Comparison of ENCODE assay signal across 30 mouse cellular contexts in genomic region chr12:68332480-68332879, GRCm38 (mm10).
DNase-seq lines count a peak whose midpoint lies in the region; ATAC-seq and TF ChIP-seq lines count a peak whose summit lies in the region.
"Had no signal": no experiment of that assay in that cellular context is flagged by ENCODE, and none has a peak within 500 bp of the region (broad histone marks: within the 10 kb centered on the region; RNA-seq: fewer than 3 reads in every experiment).

No protein-coding gene starts in this region.

- no peak for TF ChIP-seq POLR2A in brain, embryonic 14.5 days (IDR thresholded peaks at IDR 0.05; ENCODE audit: borderline replicate concordance, extremely low read depth, insufficient read depth, insufficient read length, poor library complexity, severe bottlenecking)

- H3K4me2 ChIP-seq in hindbrain, embryonic 11.5 days (replicated peaks; ENCODE audit: low read depth, low read length): no peak overlapping the region
- no peak overlapping the region for H3K4me2 ChIP-seq in hindbrain, embryonic 14.5 days (replicated peaks)
- no peak overlapping the region for H3K4me2 ChIP-seq in forebrain, embryonic 14.5 days (ENCODE audit: low read length)
- no peak overlapping the region for H3K4me2 ChIP-seq in stomach, postnatal 0 days (replicated peaks; ENCODE audit: low read depth)
- H3K4me2 ChIP-seq: embryonic facial prominence, embryonic 12.5 days; hindbrain, embryonic 13.5 days; limb, embryonic 12.5 days; liver, embryonic 15.5 days; lung, embryonic 14.5 days; neural tube, embryonic 12.5 days had no signal

- no peak for TF ChIP-seq CTCF in brain, embryonic 14.5 days (IDR thresholded peaks at IDR 0.05; ENCODE audit: borderline replicate concordance, extremely low read depth, insufficient read depth, insufficient read length)
- TF ChIP-seq CTCF in stomach, postnatal 0 days (IDR thresholded peaks at IDR 0.05; ENCODE audit: low read depth): no peak

- no peak overlapping the region for H3K4me3 ChIP-seq in hindbrain, embryonic 11.5 days (ENCODE audit: low read depth, low read length)
- H3K4me3 ChIP-seq in hindbrain, embryonic 14.5 days (replicated peaks; ENCODE audit: low read length): no peak overlapping the region
- no peak overlapping the region for H3K4me3 ChIP-seq in forebrain, embryonic 14.5 days (ENCODE audit: low read depth, low read length)
- no peak overlapping the region for H3K4me3 ChIP-seq in stomach, postnatal 0 days (ENCODE audit: low read depth, low read length)
- H3K4me3 ChIP-seq: embryonic facial prominence, embryonic 12.5 days; erythroblast, embryonic 14.5 days; heart, embryonic 10.5 days; hindbrain, embryonic 13.5 days; limb, embryonic 12.5 days; liver, embryonic 15.5 days; myocyte; neural tube, embryonic 12.5 days had no signal

- no peak overlapping the region for H3K27ac ChIP-seq in hindbrain, embryonic 11.5 days (ENCODE audit: low read depth, low read length)
- H3K27ac ChIP-seq in hindbrain, embryonic 14.5 days: no peak overlapping the region
- no peak overlapping the region for H3K27ac ChIP-seq in forebrain, embryonic 14.5 days (ENCODE audit: low read depth, low read length)
- no peak overlapping the region for H3K27ac ChIP-seq in stomach, postnatal 0 days (replicated peaks)
- H3K27ac ChIP-seq: embryonic facial prominence, embryonic 12.5 days; heart, embryonic 10.5 days; hindbrain, embryonic 13.5 days; limb, embryonic 12.5 days; liver, embryonic 15.5 days; neural tube, embryonic 12.5 days had no signal

- no peaks in the 10 kb centered on the region for H3K27me3 ChIP-seq in hindbrain, embryonic 11.5 days (ENCODE audit: control insufficient read depth, insufficient read depth, low read length)
- no peaks in the 10 kb centered on the region for H3K27me3 ChIP-seq in hindbrain, embryonic 14.5 days (ENCODE audit: control insufficient read depth, insufficient read depth, low read length)
- H3K27me3 ChIP-seq in forebrain, embryonic 14.5 days (replicated peaks; ENCODE audit: control insufficient read depth, insufficient read depth, low read length): no peaks in the 10 kb centered on the region
- H3K27me3 ChIP-seq in stomach, postnatal 0 days (ENCODE audit: control insufficient read depth, insufficient read depth, low read length): no peaks in the 10 kb centered on the region
- H3K27me3 ChIP-seq: embryonic facial prominence, embryonic 12.5 days; hindbrain, embryonic 13.5 days; limb, embryonic 12.5 days; liver, embryonic 15.5 days; neural tube, embryonic 12.5 days had no signal

- TF ChIP-seq EP300 in stomach, postnatal 0 days (optimal IDR thresholded peaks at IDR 0.05): no peak

- 0 out of 2 replicates have a peak, but pooled peaks have one; percentile 47 for ATAC-seq in hindbrain, embryonic 11.5 days (ENCODE audit: low FRiP score)
- no peak for ATAC-seq in hindbrain, embryonic 14.5 days (ENCODE audit: low FRiP score)
- ATAC-seq in forebrain, embryonic 14.5 days: peak; percentile 74
- no peak for ATAC-seq in stomach, postnatal 0 days (ENCODE audit: low FRiP score, low TSS enrichment)
- ATAC-seq: CD4-positive, CD25-positive, alpha-beta regulatory T cell, adult 4 months; intestine, postnatal 0 days had no signal

- intact Hi-C loops in left cerebral cortex, postnatal 14 days (cut with DNase I): no loop called here

- H3K9ac ChIP-seq in hindbrain, embryonic 11.5 days (ENCODE audit: low read depth, low read length): no peak overlapping the region
- no peak overlapping the region for H3K9ac ChIP-seq in hindbrain, embryonic 14.5 days
- H3K9ac ChIP-seq in forebrain, embryonic 14.5 days (ENCODE audit: low read length): no peak overlapping the region
- no peak overlapping the region for H3K9ac ChIP-seq in stomach, postnatal 0 days (ENCODE audit: low read length)
- H3K9ac ChIP-seq: embryonic facial prominence, embryonic 12.5 days; hindbrain, embryonic 13.5 days; limb, embryonic 12.5 days; liver, embryonic 15.5 days; lung, embryonic 14.5 days; neural tube, embryonic 12.5 days had no signal

- no peaks in the 10 kb centered on the region for H3K36me3 ChIP-seq in hindbrain, embryonic 11.5 days (ENCODE audit: control insufficient read depth, insufficient read depth, low read length)
- no peaks in the 10 kb centered on the region for H3K36me3 ChIP-seq in hindbrain, embryonic 14.5 days (replicated peaks; ENCODE audit: control insufficient read depth, insufficient read depth)
- no peaks in the 10 kb centered on the region for H3K36me3 ChIP-seq in forebrain, embryonic 14.5 days (ENCODE audit: control insufficient read depth, insufficient read depth, low read length)
- H3K36me3 ChIP-seq in stomach, postnatal 0 days (ENCODE audit: control insufficient read depth, insufficient read depth, low read length): no peaks in the 10 kb centered on the region
- H3K36me3 ChIP-seq: embryonic facial prominence, embryonic 12.5 days; heart, embryonic 10.5 days; hindbrain, embryonic 13.5 days; limb, embryonic 12.5 days; liver, embryonic 15.5 days; neural tube, embryonic 12.5 days had no signal

- DNase-seq in hindbrain, embryonic 11.5 days (ENCODE audit: low spot score): no peak
- no peak for DNase-seq in hindbrain, embryonic 14.5 days (ENCODE audit: low spot score)
- peak; percentile 77 for DNase-seq in brain, embryonic 14.5 days (ENCODE audit: low read depth)
- DNase-seq in forebrain, embryonic 14.5 days (ENCODE audit: low spot score): peak; percentile 38
- peak; percentile 43 for DNase-seq in retina, embryonic 14.5 days (ENCODE audit: low spot score)
- no peak for DNase-seq in stomach, postnatal 0 days (ENCODE audit: low spot score)
- no peak for DNase-seq in left cerebral cortex, postnatal 14 days (ENCODE audit: low spot score in 2 of 2)
- DNase-seq: adrenal gland, adult 2 months; adrenal gland, postnatal 36 days; cerebellum, adult 9-10 months; cerebellum, postnatal 36 days; gastrocnemius, postnatal 14 days; heart, adult 11 months; heart, postnatal 36 days; kidney, adult 9 months; kidney, postnatal 10 days; lung, embryonic 14.5 days; lung, postnatal 14 days; right cerebral cortex, postnatal 14 days; thymus, postnatal 14 days had no signal

- WGBS in hindbrain, embryonic 11.5 days: 44% methylated on average over 1 of the region's 1 CpGs
- WGBS in hindbrain, embryonic 14.5 days: 38% methylated on average over 1 of the region's 1 CpGs
- 30% methylated on average over 1 of the region's 1 CpGs for WGBS in forebrain, embryonic 14.5 days
- WGBS in stomach, postnatal 0 days: 80% methylated on average over 1 of the region's 1 CpGs

- H3K4me1 ChIP-seq in hindbrain, embryonic 11.5 days (replicated peaks; ENCODE audit: control insufficient read depth, insufficient read depth, low read length): no peaks in the 10 kb centered on the region
- no peaks in the 10 kb centered on the region for H3K4me1 ChIP-seq in hindbrain, embryonic 14.5 days (replicated peaks; ENCODE audit: control insufficient read depth, insufficient read depth, low read length)
- no peaks in the 10 kb centered on the region for H3K4me1 ChIP-seq in forebrain, embryonic 14.5 days (ENCODE audit: control insufficient read depth, insufficient read depth, low read length)
- no peaks in the 10 kb centered on the region for H3K4me1 ChIP-seq in stomach, postnatal 0 days (replicated peaks; ENCODE audit: control insufficient read depth, insufficient read depth)
- H3K4me1 ChIP-seq: embryonic facial prominence, embryonic 12.5 days; heart, embryonic 10.5 days; hindbrain, embryonic 13.5 days; limb, embryonic 12.5 days; liver, embryonic 15.5 days; neural tube, embryonic 12.5 days had no signal

- no peaks in the 10 kb centered on the region; the same call in 1 of the 2 replicates for H3K9me3 ChIP-seq in hindbrain, embryonic 11.5 days (ENCODE audit: control insufficient read depth, low read length)
- H3K9me3 ChIP-seq in hindbrain, embryonic 14.5 days (ENCODE audit: control insufficient read depth, low read length): 0 out of 2 replicates have a peak, but pooled peaks cover 3% of the 10 kb centered on the region
- H3K9me3 ChIP-seq in forebrain, embryonic 14.5 days (replicated peaks; ENCODE audit: control insufficient read depth, low read length): no peaks in the 10 kb centered on the region
- H3K9me3 ChIP-seq in stomach, postnatal 0 days (ENCODE audit: control insufficient read depth, low read length): no peaks in the 10 kb centered on the region
- H3K9me3 ChIP-seq: embryonic facial prominence, embryonic 12.5 days; heart, embryonic 10.5 days; limb, embryonic 12.5 days; liver, embryonic 15.5 days; neural tube, embryonic 12.5 days had no signal

Comparison
In these comparisons a context has a peak if more than half of its experiments do, and no peak if none do; other contexts are left out.
1. ATAC-seq: peak in hindbrain, embryonic 11.5 days (single experiment) and forebrain, embryonic 14.5 days (single experiment); none in hindbrain, embryonic 14.5 days (single experiment) and stomach, postnatal 0 days (single experiment).
2. DNase-seq: peak in brain, embryonic 14.5 days (single experiment), forebrain, embryonic 14.5 days (single experiment) and retina, embryonic 14.5 days (single experiment); none in hindbrain, embryonic 11.5 days (single experiment), hindbrain, embryonic 14.5 days (single experiment), stomach, postnatal 0 days (single experiment) and left cerebral cortex, postnatal 14 days (0 of 2).